Mouse (Mus musculus) thymus, adult 2 months (tissue): ENCODE results near the gene Ncln.

Source experiments
- CTCF ChIP-seq: fragments of 200-500 bp; IDR thresholded peaks from 2 replicates; pipeline ENCODE4 v1.5.1; 2012; ENCODE audit warnings: mild to moderate bottlenecking, control low read depth, low read length, moderate library complexity, borderline replicate concordance; ENCODE audit not compliant: control insufficient read depth, poor library complexity, insufficient read depth; ENCODE audit errors: extremely low read depth
- POLR2A ChIP-seq: fragments of 200-500 bp; IDR thresholded peaks from 2 replicates; pipeline ENCODE4 v1.6.1; 2012; ENCODE audit warnings: mild to moderate bottlenecking, low read length, control low read depth, moderate library complexity; ENCODE audit not compliant: control insufficient read depth, poor library complexity, insufficient read depth; ENCODE audit errors: extremely low read depth

DNA sequence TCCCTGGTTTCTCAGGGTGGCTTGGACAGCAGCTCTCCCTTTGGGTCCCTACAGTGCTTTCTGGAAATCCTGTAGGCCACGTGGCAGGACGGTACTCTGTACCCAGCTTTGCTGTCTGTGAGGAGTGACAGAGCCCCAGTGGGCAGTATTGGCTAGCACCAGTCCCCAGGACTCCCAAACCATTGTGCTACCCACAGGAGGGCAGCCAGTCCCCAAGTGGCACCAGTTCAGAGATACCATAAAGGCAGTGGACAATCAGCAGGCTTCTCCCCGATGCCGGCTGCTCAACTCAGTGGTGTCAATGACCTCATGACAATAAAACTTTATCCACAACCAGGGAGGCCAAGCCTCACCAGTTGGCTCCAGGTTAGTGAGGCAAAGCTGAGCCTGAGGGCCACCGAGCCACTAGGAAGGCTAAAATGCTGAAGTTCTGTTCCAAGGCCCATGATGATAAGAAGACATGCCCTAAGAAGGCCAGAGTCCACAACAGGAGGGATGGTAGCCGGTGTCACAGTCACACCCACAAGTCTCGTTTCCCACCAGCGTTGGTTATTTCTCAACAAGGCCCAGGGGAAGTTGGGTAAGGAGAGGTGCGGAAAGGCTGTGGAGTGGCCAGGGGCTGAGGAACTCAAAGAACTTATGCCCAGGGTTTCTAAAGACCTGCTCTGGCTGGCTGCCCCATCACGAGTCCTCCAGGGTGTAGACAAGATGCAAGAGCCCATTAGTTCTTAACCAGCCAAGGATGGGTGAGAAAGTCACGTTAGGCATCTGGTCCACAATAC, 1.7 kb downstream of the Ncln start:
- TF ChIP-seq POLR2A (no peak), CTCF (no peak)
